Mouse (Mus musculus) gastrocnemius, postnatal 36 days (tissue): Measurements from ENCODE around the gene Cyp4f16. TPM values are rescaled to one million over a fixed set of nuclear protein-coding genes. Genes with fewer than 3 reads are reported as not detected.
"Not testable (repeated sequence)": the region's sequence is repeated elsewhere in the genome, so short reads cannot be mapped to it uniquely, and the experiment has no call there.

ENCODE experiments used
- DNase-seq, 2 experiments: peaks; one replicate each; pipeline ENCODE4 v3.0.0; 2022
- intact Hi-C: fragments of 180-260 bp; cut with DNase I; formaldehyde crosslinking; loops from one replicate; pipeline ENCODE4 v1.15.1; 2025
- long read RNA-seq, 2 experiments: library from polyadenylated mRNA; stranded (forward); transcript quantifications; one replicate each; pipeline ENCODE4 v2.0.0; 2021
- total RNA-seq, 2 experiments: library from RNA; stranded (reverse); gene quantifications; 2 replicates each; pipeline ENCODE4 v1.2.3; 2021

Gene Cyp4f16
- 1 to 10 TPM in 1 of 2 experiments, under 1 TPM in 1; 0.96 to 1.6 TPM for total RNA-seq
- long read RNA-seq, experiment 1: 0 reads
- long read RNA-seq, experiment 2, partial matches to known transcripts: 0 of 1 reads
- long read RNA-seq, experiment 2, other reads (novel, unspliced or antisense): 1 of 1 reads

- intact Hi-C loops: not testable (repeated sequence)
- DNase-seq: peak; percentile 79 to 88
Observed at GRCm38 (mm10) chr17:32536051-32536866, at the start of gene Cyp4f16. Gene Cyp4f16, plus strand, starts transcription at chr17:32536558.

GRCm38 (mm10) chr17:32492349-32492980 is 43.9 kb upstream of the Cyp4f16 start:
- no peak for DNase-seq
- intact Hi-C loops: loop anchor here (10.0 kb wide), 3 partner anchors 268 to 418 kb away; partner anchors contain the start of gene Notch3

- intact Hi-C loops: loop anchor here (1.0 to 10.0 kb wide), 4 partner anchors 145 to 420 kb away; partner anchors contain the start of gene Notch3
- peak in 1 of 2 experiments; percentile 31 for DNase-seq
Observed at GRCm38 (mm10) chr17:32494601-32495000, 41.8 kb upstream of the Cyp4f16 start.

GRCm38 (mm10) chr17:32500511-32500910 is 35.8 kb upstream of the Cyp4f16 start:
- DNase-seq, intact Hi-C loops: not testable (repeated sequence)

GRCm38 (mm10) chr17:32501051-32501450 is 35.3 kb upstream of the Cyp4f16 start:
- intact Hi-C loops: no loop called here
- no peak for DNase-seq

- DNase-seq: no peak
- intact Hi-C loops: no loop called here
Observed at GRCm38 (mm10) chr17:32503111-32503510, 33.2 kb upstream of the Cyp4f16 start.

DNA sequence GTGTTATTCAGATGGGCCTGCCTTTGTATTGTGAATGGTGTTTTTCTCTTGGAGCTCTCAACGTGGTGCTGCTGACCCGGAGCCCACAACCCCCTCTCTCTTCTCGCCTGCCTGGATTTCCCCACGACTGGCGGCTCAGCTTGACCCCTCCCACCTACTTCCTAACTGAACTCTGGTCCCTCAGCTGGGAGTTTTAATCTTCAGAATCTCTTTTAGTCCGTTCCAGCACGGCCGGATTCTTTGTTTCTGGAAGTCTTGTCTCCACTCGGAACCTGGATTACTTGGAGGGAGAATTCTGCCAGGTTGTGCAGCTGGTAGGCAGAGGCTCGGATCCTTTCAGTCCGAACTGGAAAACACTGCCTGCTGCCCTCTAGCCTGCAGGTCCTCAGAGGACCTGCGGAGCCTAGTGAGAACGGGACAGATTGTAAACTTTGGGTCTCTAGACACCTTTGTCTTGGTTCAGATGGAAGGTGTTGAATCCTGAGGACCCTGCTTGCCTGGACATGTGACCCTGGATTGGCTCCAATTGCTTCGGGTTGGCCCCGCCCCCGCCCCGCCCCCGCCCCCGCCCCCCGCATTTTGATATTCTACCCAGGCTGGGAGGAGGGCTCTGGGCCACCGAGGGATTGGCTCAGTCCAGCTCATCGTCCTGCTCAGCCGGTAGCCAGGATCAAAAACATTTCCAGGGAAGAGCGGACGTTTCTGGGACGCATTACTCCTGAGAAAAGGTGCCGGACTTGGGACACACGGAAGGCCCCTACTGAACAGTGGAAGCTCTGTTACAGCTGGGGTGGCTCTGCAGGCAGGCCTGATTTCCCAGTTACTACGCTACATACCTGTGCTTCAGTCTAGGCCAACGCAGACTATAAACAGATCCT is 30.3 kb upstream of the Cyp4f16 start, which contains the start of gene Cyp4f17:
Gene Cyp4f17, plus strand, starts transcription at position 200 of the 878 bp plus-strand sequence.
- intact Hi-C loops: no loop called here
- DNase-seq: peak; percentile 19 to 30

GRCm38 (mm10) chr17:32506729-32507245 is 29.6 kb upstream of the Cyp4f16 start:
- intact Hi-C loops: no loop called here
- DNase-seq: no peak

DNA sequence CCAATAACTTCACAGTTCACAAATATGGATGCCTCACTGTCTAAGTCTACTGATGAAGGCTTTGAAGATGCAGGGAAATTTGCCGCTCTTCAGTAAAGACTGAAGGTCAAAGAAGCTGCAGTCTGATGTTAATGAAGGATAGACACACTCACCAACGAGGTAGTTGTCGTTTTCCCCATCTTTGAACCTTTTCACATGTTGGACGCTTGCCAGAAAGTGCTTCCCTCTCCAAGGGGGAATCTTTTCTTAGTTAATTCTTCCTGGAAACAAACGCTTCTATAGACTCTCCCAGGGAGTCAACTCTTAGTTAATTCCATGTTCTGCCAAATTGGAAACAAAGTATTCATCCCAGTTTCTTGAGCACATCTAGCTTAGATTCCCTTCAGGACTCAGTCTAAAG is 20.2 kb upstream of the Cyp4f16 start:
- intact Hi-C loops: no loop called here
- no peak for DNase-seq

DNA sequence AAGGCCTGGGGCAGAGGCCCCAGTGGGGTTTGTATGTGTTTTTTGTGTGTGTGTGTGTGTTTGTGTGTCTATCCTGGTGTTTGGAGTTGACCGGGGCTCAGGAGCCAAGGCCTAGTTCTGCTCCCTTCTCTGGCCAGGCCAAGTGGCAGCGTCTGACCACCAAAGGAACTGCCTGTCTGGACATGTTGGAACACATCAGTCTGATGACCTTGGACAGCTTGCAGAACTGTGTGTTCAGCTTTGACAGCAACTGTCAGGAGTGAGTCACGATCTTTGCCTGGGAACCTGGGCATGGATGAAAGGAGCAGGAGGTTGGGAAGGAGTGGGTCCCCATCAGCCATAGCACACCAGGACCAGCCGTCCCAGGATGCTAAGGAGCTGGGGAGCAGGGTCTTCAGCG is 14.4 kb upstream of the Cyp4f16 start:
- intact Hi-C loops: no loop called here
- no peak for DNase-seq

DNA sequence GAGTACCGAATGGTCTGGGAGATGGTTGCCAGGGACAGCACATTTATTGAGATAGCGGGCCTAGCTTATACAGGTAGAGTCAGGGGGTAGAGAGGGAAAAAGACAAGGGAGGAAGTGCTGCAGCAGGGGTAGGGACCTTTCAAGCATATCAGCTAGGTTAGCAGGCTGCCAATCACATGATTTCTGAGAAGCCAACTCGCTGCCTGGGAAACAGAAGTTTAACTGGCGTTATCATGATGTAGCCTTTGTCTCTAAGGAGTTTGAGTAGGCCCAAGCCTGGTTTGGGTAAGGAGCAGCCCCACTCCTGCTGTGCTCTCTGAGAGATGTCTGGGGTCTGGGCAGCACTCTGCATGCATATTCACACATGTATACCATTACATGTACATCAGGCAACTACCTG is 14.0 kb upstream of the Cyp4f16 start:
- DNase-seq: no peak
- intact Hi-C loops: no loop called here

GRCm38 (mm10) chr17:32522816-32523215 is 13.5 kb upstream of the Cyp4f16 start:
- DNase-seq: no peak
- intact Hi-C loops: no loop called here

DNA sequence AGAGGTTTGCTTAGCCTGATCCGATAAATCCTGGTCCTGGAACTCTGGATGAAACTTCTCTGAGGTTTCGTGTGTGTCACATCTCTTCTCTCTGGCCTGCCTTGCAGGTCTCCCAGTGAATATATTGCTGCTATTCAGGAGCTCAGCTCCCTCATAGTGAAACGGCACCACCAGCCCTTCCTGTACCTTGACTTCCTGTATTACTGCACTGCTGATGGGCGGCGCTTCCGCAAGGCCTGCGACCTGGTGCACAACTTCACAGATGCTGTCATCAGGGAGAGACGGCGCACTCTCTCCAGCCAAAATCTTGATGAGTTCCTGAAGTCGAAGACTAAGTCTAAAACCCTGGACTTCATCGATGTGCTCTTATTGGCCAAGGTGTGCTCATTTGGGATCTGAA is 12.5 kb upstream of the Cyp4f16 start:
- DNase-seq: no peak
- intact Hi-C loops: no loop called here

DNA sequence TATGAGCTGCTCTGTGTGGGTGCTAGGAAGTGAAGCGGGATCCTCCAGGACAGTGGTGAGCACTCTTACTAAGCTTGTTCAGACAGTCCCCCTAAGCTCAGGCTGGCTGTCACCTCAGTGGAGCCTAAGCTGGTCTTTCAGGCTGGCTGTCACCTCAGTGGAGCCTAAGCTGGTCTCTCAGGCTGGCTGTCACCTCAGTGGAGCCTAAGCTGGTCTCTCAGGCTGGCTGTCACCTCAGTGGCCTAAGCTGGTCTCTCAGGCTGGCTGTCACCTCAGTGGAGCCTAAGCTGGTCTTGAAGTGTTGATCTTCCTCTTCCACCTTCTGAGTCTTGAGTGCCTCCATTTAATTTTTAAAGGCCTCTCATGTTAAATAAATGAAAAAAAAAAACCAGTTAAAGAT is 10.0 kb upstream of the Cyp4f16 start:
- intact Hi-C loops: not testable (repeated sequence)
- peak in 1 of 2 experiments; percentile 7 for DNase-seq

DNA sequence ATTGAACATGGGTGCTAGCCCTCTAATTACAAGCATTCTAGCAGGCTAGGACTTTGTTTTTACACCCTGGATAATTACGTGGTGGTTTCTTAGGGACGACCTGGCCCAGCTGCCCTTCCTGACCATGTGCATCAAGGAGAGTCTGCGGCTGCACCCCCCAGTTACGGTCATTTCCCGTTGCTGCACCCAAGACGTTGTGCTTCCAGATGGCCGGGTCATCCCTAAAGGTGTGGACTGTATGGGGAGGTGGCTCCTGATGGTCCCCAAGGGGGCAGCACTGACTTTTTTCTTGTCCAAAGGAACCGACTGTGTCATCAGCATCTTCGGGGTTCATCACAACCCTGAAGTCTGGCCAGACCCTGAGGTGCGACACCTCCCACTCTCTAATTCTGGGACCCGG is 8.6 kb upstream of the Cyp4f16 start:
- intact Hi-C loops: loop anchor here (2.0 kb wide), 1 partner anchor 155 kb away; no protein-coding TSS in a partner anchor
- no peak for DNase-seq

DNA sequence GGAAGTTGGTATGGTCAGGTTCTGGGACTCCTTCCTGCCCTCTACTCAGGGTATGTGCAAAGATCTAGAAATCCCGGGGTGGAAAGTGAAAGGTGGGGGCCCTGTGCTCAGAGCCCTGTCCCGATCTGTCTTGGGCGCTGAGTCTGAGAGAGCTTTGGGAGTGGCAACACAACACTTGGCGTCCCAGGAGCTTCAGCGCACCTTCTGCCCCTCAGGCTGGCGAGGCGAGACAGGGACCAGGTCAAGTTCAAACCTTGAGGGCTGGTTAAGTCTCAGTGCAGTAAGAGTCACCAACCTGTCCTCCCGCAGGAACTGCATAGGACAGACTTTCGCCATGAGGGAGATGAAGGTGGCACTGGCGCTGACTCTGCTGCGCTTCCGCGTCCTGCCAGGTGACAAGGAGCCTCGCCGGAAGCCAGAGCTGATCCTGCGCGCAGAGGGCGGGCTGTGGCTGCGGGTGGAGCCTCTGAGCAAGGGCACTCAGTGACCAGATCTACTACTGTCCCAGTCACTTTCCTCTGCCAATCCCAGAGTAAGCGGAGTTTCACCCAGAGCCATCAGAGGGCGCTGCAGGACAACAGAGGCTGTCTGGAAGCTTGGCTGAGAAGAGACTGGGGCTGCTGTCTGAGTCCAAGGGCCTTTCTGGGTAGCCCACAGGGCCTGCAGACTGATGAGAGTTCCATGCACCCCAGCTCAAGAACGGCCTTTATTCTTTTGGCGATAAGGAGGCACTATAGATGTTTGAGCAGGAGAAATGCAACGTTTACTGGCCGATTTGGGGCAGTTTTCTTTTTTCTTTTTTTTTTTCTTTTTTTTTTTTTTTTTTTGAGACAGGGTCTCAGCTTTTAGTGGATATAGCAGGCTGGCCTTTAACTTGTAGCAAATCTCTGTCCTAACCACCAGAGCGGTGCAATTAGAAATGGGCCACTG is 7.7 kb upstream of the Cyp4f16 start:
- intact Hi-C loops: loop anchor here (2.0 kb wide), 1 partner anchor 154 kb away; no protein-coding TSS in a partner anchor
- peak; percentile 80 to 85 for DNase-seq

DNA sequence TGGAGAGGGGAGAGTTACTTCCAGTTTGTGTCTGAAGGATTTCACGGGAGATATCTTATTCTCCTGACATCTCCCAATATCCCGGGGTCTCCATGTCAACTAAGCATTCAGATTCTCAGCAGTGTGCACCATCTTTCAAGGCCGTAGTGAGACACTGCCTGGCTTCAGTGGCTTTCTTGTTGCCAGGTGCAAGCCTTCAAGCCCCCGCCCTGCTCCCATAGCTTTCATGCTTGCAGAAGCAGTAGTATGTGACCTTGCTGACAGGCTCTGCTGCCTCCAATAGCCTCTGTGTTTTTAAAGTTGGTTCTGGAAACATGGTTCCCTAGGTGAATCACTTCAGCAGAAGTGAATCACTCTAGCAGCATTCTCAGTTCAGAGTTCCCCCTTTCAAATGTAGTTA is 4.0 kb upstream of the Cyp4f16 start:
- DNase-seq, intact Hi-C loops: not testable (repeated sequence)

DNA sequence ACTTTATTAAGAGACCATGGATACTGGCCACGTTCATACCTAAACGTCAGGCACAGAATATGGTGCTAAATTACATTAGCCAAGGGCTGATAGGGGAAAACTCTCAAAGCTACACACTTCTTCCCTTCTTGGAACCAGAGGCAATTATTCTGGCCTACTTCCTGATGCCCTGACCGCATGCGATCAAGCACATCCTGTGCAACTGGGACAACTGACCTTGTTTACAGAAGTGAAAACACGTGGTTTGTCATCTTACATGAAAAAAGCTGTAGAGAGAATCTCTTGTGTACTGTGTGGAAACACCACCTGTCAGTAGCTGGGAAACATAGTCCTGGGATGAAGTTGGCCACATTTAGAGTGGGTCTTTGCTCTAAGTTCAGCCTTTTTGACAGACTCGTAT is 2.3 kb upstream of the Cyp4f16 start:
- no peak for DNase-seq
- intact Hi-C loops: no loop called here

GRCm38 (mm10) chr17:32536867-32537250 is 501 bp downstream of the Cyp4f16 start:
- intact Hi-C loops: no loop called here
- DNase-seq: no peak
